Mouse (Mus musculus): Measurements from ENCODE around the gene Ermap.
A peak's percentile ranks its signal among the peaks of the same experiment; 100 is the strongest.

Ermap gene

DNA sequence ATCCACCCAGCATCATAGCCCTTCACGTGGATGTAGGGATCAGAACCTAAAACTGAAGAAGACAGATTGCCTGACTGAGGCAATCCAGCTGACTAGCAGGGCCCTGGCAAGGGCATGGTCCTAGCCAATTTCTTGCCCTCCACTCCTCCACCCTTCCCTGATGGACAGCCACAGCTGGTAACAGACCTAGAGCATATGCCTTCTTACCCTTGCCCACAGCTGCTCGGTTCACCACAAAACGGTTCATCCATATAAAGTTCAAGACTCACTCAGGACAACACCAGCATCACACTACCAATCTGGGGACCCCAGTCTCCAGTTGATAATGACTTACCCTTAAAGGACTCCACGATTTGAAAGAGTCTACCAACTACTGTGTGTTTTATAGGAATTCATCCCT, 4.0 kb downstream of the Ermap start:
- DNase-seq: no peak

DNA sequence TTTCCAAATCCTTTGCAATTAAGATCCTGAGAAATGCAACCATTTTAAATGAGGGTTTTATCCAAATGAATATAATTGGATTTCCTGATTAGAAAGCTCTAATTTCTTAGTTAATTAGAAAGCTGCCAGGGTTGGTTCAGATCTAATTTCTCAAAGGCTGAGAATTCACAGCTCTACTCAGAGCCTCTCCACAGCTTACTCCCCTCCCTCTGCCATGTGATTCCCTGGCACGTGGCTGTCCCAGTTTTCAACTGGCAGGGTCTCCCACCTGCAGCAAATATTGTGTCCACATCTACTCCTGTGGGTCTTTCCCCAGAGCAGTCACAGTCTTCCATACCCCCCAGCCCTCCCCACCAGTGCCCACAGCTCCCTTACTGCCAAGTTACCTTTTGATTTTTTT, 6.3 kb downstream of the Ermap start:
- no peak for DNase-seq

DNA sequence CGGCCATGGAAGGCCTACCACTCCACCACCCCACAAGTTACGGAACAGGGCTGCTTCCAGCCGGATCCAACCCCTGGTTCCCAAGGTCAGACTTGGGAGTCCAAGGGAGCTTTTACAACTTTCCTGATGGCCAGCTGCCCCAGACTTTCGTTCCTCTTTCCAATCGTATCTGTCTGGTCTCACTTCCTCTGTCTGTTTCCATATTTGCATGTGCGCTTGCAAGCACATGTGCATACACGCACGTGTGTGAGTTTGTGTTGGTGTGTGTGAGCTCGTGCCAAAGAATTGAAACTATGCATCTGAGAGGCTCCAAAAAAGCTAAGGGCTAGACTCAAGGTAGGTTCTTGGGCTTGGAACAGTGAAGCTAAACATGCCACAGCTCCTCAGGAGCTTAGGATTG, 8.4 kb downstream of the Ermap start:
- DNase-seq: no peak

DNA sequence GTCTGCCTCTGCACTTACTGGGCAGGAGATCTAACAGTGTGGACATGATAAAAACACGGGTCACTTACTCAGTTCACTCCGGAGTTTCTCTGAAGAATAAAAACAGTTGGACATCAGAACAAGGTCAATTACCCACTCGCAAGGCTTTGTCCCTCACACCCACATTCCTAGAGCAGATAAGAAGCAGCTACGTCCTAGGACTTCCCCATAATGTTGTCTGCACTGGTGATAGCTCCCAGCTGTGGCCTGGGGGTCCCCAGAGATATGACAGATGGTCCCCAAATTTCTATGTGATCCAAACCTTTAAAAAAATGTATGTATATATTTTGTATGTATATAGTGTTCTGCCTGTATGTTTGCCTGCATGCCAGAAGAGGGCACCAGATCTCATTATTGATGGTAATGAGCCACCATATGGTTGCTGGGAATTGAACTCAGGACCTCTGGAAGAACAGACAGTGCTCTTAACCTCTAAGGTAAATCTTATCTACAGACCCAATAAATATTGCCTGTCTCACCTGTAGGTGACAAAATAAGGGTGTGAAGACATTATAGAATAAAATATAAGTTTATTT, 9.6 kb downstream of the Ermap start:
- DNase-seq: no peak

DNA sequence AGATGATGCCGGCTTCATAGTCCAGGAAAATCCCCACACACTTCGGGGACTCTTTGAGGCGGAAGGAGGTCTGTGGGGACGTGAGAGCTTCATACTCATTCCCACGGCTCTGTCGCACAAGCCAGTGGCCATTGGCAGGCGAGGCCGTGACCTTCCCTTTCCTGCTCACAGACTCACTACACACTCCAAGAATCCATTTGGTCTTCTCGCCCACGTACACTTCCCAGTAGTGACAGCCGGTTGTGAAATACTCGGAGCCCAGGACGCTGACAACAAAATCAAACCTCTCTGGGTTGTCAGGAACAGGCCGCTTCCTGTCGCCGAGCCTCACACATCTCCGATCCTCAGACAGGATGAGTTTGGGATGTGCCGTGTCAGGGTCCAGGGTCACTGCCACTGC, 11.5 kb downstream of the Ermap start:
- no peak for DNase-seq

GRCm38 (mm10) chr4:119177702-119178101, 12.1 kb downstream of the Ermap start:
- DNase-seq: no peak

GRCm38 (mm10) chr4:119173851-119174453, 15.9 kb downstream of the Ermap start, which contains the start of gene Zfp691:
TSS of gene Zfp691 (minus strand) at chr4:119174195.
- peak; percentile 91 to 94 for DNase-seq

- peak in 1 of 2 experiments; percentile 17 for DNase-seq
Observed at GRCm38 (mm10) chr4:119172919-119173650, 16.7 kb downstream of the Ermap start.

DNA sequence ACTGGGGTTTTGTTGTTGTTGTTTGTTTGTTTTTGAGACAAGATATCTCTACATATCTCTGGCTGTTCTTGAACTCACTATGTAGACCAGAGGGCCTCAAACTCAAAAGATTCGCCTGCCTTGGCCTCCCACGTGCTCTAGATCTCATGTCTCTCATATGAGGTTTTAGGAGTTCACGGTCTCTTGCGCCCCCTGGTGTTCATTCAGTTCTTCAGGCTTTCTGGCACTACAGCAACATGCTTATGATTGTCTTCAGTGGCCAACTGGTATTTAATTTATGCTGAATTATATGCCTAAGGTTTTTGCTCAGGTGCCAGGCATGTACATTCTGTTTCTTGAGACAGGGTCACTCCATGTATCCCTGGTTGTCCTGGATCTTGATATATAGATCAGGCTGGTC, 22.1 kb downstream of the Ermap start:
- peak; percentile 84 to 91 for DNase-seq

- DNase-seq: no peak
Observed at GRCm38 (mm10) chr4:119167068-119167467, 22.7 kb downstream of the Ermap start.

GRCm38 (mm10) chr4:119165916-119166315, 23.9 kb downstream of the Ermap start:
- DNase-seq: no peak

DNA sequence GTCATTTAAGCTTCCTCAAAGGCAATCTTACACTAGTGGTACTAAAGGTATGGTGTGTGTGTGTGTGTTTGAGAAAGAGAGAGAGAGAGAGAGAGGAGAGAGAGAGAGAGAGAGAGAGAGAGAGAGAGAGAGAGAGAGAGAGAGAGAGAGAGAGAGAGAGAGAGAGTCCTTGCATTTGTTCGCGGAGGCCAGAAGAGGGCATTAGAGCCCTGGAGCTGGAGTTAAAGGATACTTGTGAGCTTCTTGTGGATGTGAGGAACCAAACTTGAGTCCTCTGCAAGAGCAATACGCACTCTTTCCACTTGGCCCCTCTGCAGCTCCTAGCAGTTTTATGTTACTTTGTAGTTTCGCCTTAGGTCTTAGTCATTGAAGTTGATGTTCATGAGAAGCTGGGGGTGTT, 26.8 kb downstream of the Ermap start:
- no peak for DNase-seq

DNA sequence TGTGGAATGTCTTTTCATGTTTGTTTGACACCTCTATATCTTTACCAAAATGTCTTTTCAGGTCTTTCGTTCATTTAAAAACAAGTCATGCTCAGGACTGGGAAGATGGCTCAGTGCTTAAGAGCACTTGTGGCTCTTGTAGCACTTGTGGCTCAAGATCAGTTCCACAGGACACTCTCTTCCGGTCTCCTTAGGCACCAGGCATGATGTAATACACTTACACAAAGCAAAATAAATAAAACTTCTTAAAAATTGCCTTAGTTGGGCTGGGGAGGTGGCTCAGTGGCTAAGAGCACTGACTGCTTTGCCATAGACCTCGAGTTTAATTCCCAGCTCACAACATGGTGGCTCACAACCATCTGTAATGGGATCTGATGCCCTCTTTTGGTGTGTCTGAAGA, 28.5 kb downstream of the Ermap start:
- no peak for DNase-seq

DNA sequence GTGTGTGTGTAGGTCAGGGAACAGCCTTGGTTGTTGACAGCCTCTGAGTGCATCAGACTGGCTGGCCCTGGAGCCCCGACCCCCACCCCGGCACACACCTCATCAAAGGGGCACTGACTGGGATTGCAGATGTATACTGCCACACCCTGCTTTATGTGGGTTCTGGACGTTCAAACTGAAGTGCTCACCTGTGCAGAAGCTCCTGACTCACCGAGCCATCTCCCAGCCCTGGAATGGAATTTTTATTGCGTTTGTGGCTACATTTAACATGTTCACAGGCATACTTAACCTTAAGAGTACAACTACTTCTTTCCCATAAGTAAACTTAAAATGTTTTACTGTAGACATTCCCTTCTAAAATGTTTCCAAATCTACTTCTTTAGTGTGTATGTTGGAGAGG, 31.9 kb downstream of the Ermap start:
- DNase-seq: no peak

DNA sequence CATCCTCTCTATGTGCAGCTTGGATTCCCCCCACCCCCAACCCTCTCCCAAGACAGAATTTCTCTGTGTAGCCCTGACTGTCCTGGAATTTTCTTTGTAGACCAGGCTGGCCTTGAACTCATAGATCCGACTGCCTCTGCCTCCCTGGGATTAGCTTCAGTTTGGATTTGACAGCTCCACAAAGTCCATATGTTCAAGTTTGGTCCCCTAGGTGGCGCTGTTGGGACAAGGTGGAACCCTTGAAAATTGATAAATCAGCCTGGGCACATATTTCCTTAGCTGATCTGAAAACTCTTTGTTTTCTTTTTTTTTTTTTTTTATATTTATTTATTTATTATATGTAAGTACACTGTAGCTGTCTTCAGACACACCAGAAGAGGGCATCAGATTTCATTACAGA, 32.6 kb downstream of the Ermap start:
- DNase-seq: peak; percentile 45 to 52

DNA sequence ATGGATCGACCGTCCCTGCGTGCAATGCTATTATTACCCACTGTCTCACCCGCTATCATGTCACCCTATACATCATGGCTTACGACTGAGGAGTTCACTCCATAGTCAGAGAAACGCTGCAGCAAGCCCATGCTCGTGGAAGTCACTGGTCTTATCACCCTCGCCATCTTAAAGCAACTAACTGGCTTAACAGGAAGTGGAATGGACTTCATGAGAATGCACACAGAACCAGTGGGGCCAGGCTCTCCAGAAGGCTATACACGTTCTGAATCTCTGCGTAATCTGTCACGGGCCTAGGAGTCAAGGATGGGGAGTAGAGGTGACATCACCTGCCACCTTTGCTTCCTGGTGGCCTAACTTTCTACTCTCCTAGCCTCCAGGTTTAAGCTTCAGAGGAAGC, 41.1 kb downstream of the Ermap start:
- DNase-seq: no peak

- DNase-seq: no peak
Observed at GRCm38 (mm10) chr4:119147347-119147746, 42.5 kb downstream of the Ermap start.

- no peak for DNase-seq
Observed at GRCm38 (mm10) chr4:119146816-119147215, 43.0 kb downstream of the Ermap start.

- peak; percentile 43 to 52 for DNase-seq
Observed at GRCm38 (mm10) chr4:119142230-119142871, 47.5 kb downstream of the Ermap start.

DNA sequence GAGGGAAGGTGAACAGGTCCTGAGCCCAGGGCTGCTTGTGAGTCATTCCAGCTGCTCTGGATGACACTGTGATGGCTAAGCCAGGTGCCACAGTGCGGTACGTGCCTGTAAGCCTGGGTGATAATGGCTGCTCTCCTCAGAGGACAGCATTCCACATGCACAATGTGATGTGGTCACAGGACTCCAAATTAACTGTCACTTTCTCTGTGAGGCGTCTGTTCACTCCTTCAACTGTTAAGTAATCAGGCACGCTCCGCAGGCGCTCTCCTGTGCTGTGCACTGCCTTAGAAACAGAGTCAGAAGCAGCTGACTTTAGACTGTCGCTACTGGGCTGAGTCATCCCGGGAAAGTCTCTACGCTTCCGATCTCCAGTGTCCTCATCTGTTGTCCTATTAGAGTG, 48.6 kb downstream of the Ermap start:
- DNase-seq: no peak

- peak in 1 of 2 experiments; percentile 27 for DNase-seq
Observed at GRCm38 (mm10) chr4:119140126-119140525, 49.7 kb downstream of the Ermap start.

- DNase-seq: no peak
Observed at GRCm38 (mm10) chr4:119138776-119139175, 51.0 kb downstream of the Ermap start.

GRCm38 (mm10) chr4:119138171-119138570, 51.6 kb downstream of the Ermap start:
- peak; percentile 80 to 86 for DNase-seq

DNA sequence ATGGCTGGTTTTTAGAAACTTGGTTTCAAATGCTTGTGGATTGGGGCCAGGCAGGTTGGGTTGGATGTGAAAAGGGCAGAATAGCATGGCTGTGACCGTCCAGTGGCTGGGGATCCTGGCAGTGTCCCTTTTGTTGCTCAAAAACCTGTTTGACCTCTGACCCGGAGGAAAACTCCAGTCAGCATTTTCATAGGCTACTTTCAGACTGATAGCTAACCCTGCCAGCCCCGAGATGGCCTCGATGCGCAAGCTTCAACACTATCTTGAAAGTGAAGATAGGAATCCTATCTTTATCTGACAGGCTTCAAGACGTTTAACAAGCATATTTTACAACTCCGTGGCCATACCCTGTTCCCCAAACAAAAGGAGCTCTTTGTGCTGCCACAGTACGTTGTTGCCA, 52.5 kb downstream of the Ermap start:
- no peak for DNase-seq
